Comparison of ENCODE assay signal across 19 mouse cellular contexts in genomic region chr5:105012551-105012950, GRCm38 (mm10). TPM values are rescaled to one million over a fixed set of nuclear protein-coding genes. Genes with fewer than 3 reads are reported as not detected.
"Had no signal": no experiment of that assay in that cellular context is flagged by ENCODE, and none has a peak within 500 bp of the region (broad histone marks: within the 10 kb centered on the region; RNA-seq: fewer than 3 reads in every experiment).

No protein-coding gene starts in this region.

- H3K4me1 ChIP-seq: lung, embryonic 15.5 days; midbrain, embryonic 12.5 days; midbrain, embryonic 15.5 days; neural tube, embryonic 13.5 days; stomach, embryonic 15.5 days had no signal

- H3K27me3 ChIP-seq: lung, embryonic 15.5 days; midbrain, embryonic 12.5 days; midbrain, embryonic 15.5 days; neural tube, embryonic 13.5 days; stomach, embryonic 15.5 days had no signal

- DNase-seq: kidney, adult 11 months; kidney, adult 9 months; kidney, postnatal 25 days; layer of hippocampus, adult 9-11 months; lung, adult 18-20 months; lung, postnatal 10 days; lung, postnatal 36 days; retina, postnatal 1 day; right cerebral cortex, postnatal 25 days; spleen, adult 18-20 months; thymus, postnatal 25 days had no signal

- H3K36me3 ChIP-seq: lung, embryonic 15.5 days; midbrain, embryonic 12.5 days; midbrain, embryonic 15.5 days; neural tube, embryonic 13.5 days; stomach, embryonic 15.5 days had no signal

- H3K9me3 ChIP-seq: lung, embryonic 15.5 days; midbrain, embryonic 15.5 days; stomach, embryonic 15.5 days had no signal

- ATAC-seq: midbrain, embryonic 15.5 days had no signal

- H3K4me3 ChIP-seq: layer of hippocampus, adult 2 months; lung, embryonic 15.5 days; midbrain, embryonic 12.5 days; midbrain, embryonic 15.5 days; neural tube, embryonic 13.5 days; stomach, embryonic 15.5 days had no signal

- H3K27ac ChIP-seq: layer of hippocampus, adult 2 months; liver, embryonic 14.5 days; lung, embryonic 15.5 days; midbrain, embryonic 12.5 days; midbrain, embryonic 15.5 days; neural tube, embryonic 13.5 days; stomach, embryonic 15.5 days had no signal

RNA-seq across cellular contexts. Expression of gene Abcg3, which starts 30.0 kb away (rescaled TPM):
- total RNA-seq: layer of hippocampus, postnatal 25 days had no signal
